Mouse (Mus musculus) thymus, adult 2 months (tissue): Measurements from ENCODE around the gene Psg16. TPM values are rescaled to one million over a fixed set of nuclear protein-coding genes. Genes with fewer than 3 reads are reported as not detected.
A peak's percentile ranks its signal among the peaks of the same experiment; 100 is the strongest.

Experiments used
- DNase-seq: peaks from one replicate; pipeline ENCODE4 v3.0.0; 2021
- H3K27ac ChIP-seq: fragments of 200-500 bp; 2 replicates; pipeline ENCODE4 v1.5.1; 2012; ENCODE audit warnings: low read length, control low read depth; ENCODE audit not compliant: control insufficient read depth, insufficient read depth
- H3K27me3 ChIP-seq: fragments of 200-500 bp; 2 replicates; pipeline ENCODE4 v1.6.1; 2012; ENCODE audit warnings: mild to moderate bottlenecking, low read length, moderate library complexity, mixed read lengths; ENCODE audit not compliant: control insufficient read depth, insufficient read depth
- H3K36me3 ChIP-seq: fragments of 200-500 bp; 2 replicates; pipeline ENCODE4 v1.6.1; 2012; ENCODE audit warnings: mild to moderate bottlenecking, low read length, moderate library complexity; ENCODE audit not compliant: control insufficient read depth, insufficient read depth
- H3K4me1 ChIP-seq: fragments of 200-500 bp; replicated peaks from 2 replicates; pipeline ENCODE4 v1.6.1; 2012; ENCODE audit warnings: low read length; ENCODE audit not compliant: control insufficient read depth, insufficient read depth
- H3K4me3 ChIP-seq: fragments of 200-500 bp; 2 replicates; pipeline ENCODE4 v1.5.1; 2012; ENCODE audit warnings: mild to moderate bottlenecking, low read length, control low read depth, moderate library complexity; ENCODE audit not compliant: control insufficient read depth, insufficient read depth
- CTCF ChIP-seq: fragments of 200-500 bp; IDR thresholded peaks from 2 replicates; pipeline ENCODE4 v1.5.1; 2012; ENCODE audit warnings: mild to moderate bottlenecking, control low read depth, low read length, moderate library complexity, borderline replicate concordance; ENCODE audit not compliant: control insufficient read depth, poor library complexity, insufficient read depth; ENCODE audit errors: extremely low read depth
- POLR2A ChIP-seq: fragments of 200-500 bp; IDR thresholded peaks from 2 replicates; pipeline ENCODE4 v1.6.1; 2012; ENCODE audit warnings: mild to moderate bottlenecking, low read length, control low read depth, moderate library complexity; ENCODE audit not compliant: control insufficient read depth, poor library complexity, insufficient read depth; ENCODE audit errors: extremely low read depth
- WGBS: fragments of 180-500 bp; shearing (Covaris S2); methylation state at CpG from one replicate; pipeline ENCODE4 v1.1.7; 2018; 5-methylcytosine and 5-hydroxymethylcytosine counted together
- polyA plus RNA-seq: library from polyadenylated mRNA; depleted of rRNA; stranded (reverse); fragments of >200 nt; gene quantifications from 2 replicates; pipeline ENCODE4 v1.2.3, GENCODE M21; 2012

The Psg16 gene
- polyA plus RNA-seq, 1 experiment = not detected

- DNase-seq = peak; percentile 69
- no peaks in the 10 kb centered on the region for H3K36me3 ChIP-seq
- H3K27me3 ChIP-seq = no peaks in the 10 kb centered on the region
- peaks cover 50% of the 10 kb centered on the region for H3K4me1 ChIP-seq
- WGBS = 2% methylated on average over 42 of the region's 42 CpGs
- H3K4me3 ChIP-seq = peak overlapping the region; percentile 35
- H3K27ac ChIP-seq = no peak overlapping the region
- TF ChIP-seq POLR2A (no peak), CTCF (no peak)
These were observed 17.7 kb upstream of the Psg16 start for GRCm38 (mm10) chr7:17056081-17056581.

GRCm38 (mm10) chr7:17056601-17057523, 17.0 kb upstream of the Psg16 start:
- Histone ChIP-seq H3K36me3 (no peaks in the 10 kb centered on the region), H3K27ac (no peak overlapping the region), H3K4me1 (peaks cover 48% of the 10 kb centered on the region), H3K27me3 (no peaks in the 10 kb centered on the region), H3K4me3 (peak overlapping the region; percentile 35)
- no peak for DNase-seq
- TF ChIP-seq POLR2A (no peak), CTCF (no peak)
- WGBS = 39% methylated on average over 14 of the region's 14 CpGs

GRCm38 (mm10) chr7:17058071-17058689, 15.7 kb upstream of the Psg16 start:
- Histone ChIP-seq H3K27me3 (no peaks in the 10 kb centered on the region), H3K27ac (peak overlapping the region; percentile 31; the same call in 1 of the 2 replicates), H3K36me3 (no peaks in the 10 kb centered on the region), H3K4me1 (peaks cover 48% of the 10 kb centered on the region), H3K4me3 (no peak overlapping the region)
- 0 out of 2 replicates have a peak, but pooled peaks have one; percentile 43 for TF ChIP-seq CTCF
- TF ChIP-seq POLR2A = no peak
- WGBS = 9% methylated on average over 16 of the region's 16 CpGs
- DNase-seq = peak; percentile 44

GRCm38 (mm10) chr7:17058816-17059462, 14.9 kb upstream of the Psg16 start:
- TF ChIP-seq CTCF (no peak), POLR2A (no peak)
- H3K4me1 ChIP-seq = peaks cover 48% of the 10 kb centered on the region
- no peak overlapping the region for H3K4me3 ChIP-seq
- H3K27ac ChIP-seq = peak overlapping the region; percentile 31; the same call in 1 of the 2 replicates
- H3K27me3 ChIP-seq = no peaks in the 10 kb centered on the region
- no peaks in the 10 kb centered on the region for H3K36me3 ChIP-seq
- WGBS = 32% methylated on average over 8 of the region's 8 CpGs
- no peak for DNase-seq

GRCm38 (mm10) chr7:17059463-17059844, 14.4 kb upstream of the Psg16 start:
- Histone ChIP-seq H3K4me1 (peaks cover 48% of the 10 kb centered on the region), H3K27ac (peak overlapping the region; percentile 16; the same call in 1 of the 2 replicates), H3K27me3 (no peaks in the 10 kb centered on the region), H3K4me3 (no peak overlapping the region), H3K36me3 (no peaks in the 10 kb centered on the region)
- WGBS = 36% methylated on average over 3 of the region's 3 CpGs
- DNase-seq = no peak
- TF ChIP-seq POLR2A = no peak
